Mouse (Mus musculus): Measurements from ENCODE around the gene Hist3h2a. TPM values are rescaled to one million over a fixed set of nuclear protein-coding genes. Genes with fewer than 3 reads are reported as not detected.

The Hist3h2a gene
- polyA plus RNA-seq (2015; fragmentation: Illumina TruSeq; extraction: RNeasy Lipid Tissue Mini Kit (QIAGEN cat#74804); ENCODE audit: insufficient read depth, low replicate concordance): 11.2 TPM

DNA sequence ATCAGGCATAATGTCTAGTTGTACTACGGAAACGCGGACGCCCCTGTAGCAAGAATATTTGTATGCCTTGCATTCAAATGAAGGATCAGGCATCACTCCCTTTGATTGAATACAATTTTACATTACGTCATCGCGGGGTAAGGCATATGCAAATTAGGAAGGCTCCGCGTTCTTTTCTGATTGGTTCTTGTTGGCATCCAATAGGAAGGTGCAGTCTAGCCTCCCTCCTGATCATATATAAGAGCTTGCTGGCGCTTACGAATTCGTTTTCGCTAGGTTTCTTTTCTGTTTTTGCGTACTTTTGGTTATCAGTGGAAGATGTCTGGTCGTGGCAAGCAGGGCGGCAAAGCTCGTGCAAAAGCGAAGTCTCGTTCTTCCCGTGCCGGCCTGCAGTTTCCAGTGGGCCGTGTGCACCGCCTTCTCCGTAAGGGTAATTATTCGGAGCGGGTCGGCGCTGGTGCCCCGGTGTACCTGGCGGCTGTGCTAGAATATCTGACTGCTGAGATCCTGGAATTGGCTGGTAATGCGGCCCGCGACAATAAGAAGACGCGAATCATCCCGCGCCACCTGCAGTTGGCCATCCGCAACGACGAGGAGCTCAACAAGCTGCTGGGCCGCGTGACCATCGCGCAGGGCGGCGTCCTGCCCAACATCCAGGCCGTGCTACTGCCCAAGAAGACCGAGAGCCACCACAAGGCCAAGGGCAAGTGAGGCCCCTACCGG lies at the start of gene Hist3h2a, which contains the start of gene Trim17:
Hist3h2a (plus strand) TSS at position 266 of the 723 bp plus-strand sequence.
Trim17 (plus strand) TSS at position 266 of the 723 bp plus-strand sequence.

DNA sequence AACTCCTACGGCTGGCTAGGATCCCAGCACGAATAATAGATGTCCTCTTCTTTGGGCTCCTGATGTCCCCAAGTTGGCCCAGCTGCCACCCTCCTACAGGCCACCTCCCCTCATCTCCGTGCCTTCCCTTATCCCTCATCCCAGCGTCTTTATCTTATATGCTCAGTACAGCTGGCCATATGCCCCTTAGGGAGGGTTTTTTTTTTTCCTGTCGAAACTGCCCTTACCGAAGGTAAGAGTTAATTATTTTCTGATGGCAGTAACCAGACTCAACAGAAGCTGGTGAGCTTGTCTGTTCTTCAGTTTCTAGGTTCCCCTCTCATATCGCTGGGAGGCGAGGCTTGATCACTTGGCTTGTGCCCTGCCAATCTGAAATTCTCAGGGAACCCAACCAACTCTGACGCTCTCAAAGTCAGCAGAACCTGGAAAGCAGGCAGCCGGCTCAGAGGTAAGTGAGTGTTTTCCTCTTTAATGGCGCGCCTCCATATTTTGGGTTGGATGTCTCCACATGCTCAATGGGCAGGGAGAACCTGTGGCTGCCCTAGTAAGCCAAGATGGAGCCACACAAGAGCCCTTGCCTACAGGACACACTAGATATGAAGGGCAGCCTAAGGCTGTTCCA lies 36.6 kb upstream of the Hist3h2a start, which contains the start of gene Btnl10:
Btnl10 (plus strand) TSS at position 164 of the 622 bp plus-strand sequence.

DNA sequence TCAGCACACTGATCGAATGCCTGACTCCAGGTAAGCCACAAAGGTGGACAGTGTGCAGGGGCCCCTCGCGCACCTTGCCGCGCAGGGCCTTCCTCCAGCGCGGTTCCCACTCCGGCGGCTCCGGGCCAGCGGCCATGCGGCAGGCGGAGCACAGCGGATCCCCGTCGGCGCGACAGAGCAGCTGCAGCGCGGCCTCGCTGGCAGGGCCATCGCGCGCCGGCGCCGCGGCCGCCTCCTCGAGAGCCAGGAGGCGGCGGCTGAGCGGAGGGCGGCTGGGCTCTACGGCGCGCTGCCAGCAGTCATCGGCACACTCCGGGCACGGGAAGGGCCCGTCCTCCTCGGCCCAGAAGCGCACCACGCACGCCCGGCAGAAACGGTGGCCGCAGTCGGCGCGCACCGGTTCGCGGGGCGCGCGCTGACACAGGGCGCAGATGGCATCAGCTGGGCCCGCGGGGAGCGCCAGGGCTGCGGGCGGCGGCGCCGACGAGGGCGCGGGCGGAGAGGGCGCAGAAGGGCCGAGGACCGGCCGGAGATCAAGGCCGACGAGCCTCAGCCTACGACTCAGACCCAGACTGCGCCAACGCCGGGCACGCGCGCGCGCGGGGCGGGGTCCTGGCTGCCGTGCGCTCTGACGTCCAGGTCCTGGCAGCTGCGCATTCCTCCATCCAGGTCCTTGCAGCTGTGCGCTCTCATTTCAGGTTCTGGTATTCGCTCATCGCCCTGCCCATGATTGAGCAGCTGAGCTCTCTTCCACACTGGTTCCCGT lies 16.0 kb upstream of the Hist3h2a start, which contains the start of gene Rnf187:
Rnf187 (minus strand) TSS at position 595 of the 766 bp plus-strand sequence.

DNA sequence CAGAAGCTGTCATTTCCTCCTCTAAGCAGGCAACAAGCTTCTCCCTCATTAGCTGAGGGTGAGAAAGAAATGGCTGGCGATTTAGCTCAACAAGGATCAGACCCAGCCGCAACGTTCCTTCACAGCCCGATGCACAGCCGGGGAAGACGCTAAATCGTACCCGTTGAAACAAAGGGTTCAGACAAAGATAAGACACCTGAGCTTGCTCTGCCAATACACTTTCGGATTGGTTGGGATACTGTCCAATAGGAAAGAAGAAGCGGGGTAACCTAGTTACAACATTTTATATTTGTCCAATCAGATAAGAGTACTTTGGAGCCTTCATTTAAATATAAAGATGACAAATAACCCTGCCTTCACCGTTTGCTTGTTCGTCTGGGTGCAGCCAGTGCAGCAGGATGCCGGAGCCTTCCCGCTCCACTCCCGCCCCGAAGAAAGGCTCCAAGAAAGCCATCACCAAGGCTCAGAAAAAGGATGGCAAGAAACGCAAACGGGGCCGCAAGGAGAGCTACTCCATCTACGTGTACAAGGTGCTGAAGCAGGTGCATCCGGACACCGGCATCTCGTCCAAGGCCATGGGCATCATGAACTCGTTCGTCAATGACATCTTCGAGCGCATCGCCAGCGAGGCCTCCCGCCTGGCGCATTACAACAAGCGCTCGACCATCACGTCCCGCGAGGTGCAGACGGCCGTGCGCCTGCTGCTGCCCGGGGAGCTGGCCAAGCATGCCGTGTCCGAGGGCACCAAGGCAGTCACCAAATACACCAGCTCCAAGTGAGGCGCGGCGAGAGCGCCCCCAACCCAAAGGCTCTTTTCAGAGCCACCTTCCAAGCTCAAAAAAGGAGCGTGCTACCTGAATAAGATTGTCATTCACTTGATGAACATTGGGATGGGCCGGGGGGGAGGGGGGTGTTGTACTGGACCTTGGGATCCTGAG lies 5.7 kb upstream of the Hist3h2a start, which contains the start of gene Hist3h2ba:
Hist3h2ba (plus strand) TSS at position 379 of the 938 bp plus-strand sequence.

DNA sequence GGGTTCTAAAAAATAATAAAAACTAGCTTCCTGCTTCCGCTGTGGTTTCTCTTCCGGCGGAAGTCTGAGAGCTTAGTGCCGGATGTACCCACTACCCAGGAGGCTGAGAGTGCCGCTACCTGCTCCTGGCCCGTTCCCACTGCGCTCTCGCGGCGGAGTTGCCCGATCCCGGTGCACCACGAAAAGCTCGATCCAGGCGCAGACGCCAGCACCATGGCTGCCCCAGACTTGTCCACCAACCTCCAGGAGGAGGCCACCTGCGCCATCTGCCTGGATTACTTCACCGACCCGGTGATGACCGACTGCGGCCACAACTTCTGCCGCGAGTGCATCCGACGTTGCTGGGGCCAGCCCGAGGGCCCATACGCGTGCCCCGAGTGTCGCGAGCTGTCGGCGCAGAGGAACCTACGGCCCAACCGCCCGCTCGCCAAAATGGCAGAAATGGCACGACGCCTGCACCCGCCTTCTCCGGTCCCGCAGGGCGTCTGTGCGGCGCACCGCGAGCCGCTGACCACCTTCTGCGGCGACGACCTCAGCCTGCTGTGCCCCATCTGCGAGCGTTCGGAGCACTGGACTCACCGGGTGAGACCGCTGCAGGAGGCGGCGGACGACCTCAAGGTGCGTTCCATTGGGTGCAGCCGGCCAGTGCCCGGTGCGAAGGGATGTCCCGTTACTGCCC lies 23.7 kb downstream of the Hist3h2a start, which contains the start of gene Trim11:
Trim11 (plus strand) TSS at position 67 of the 679 bp plus-strand sequence.

Other genes starting within 250 kb of the Hist3h2a start
- not detected for gene Olfr318, start 230.7 kb upstream of the Hist3h2a start, polyA plus RNA-seq (2015; fragmentation: Illumina TruSeq; extraction: RNeasy Lipid Tissue Mini Kit (QIAGEN cat#74804); ENCODE audit: insufficient read depth, low replicate concordance)
- not detected for gene Olfr317, start 215.5 kb upstream of the Hist3h2a start, polyA plus RNA-seq (2015; fragmentation: Illumina TruSeq; extraction: RNeasy Lipid Tissue Mini Kit (QIAGEN cat#74804); ENCODE audit: insufficient read depth, low replicate concordance)
- gene Olfr316, start 202.0 kb upstream of the Hist3h2a start, polyA plus RNA-seq (2015; fragmentation: Illumina TruSeq; extraction: RNeasy Lipid Tissue Mini Kit (QIAGEN cat#74804); ENCODE audit: insufficient read depth, low replicate concordance): not detected
- not detected for gene Olfr315, start 181.5 kb upstream of the Hist3h2a start, polyA plus RNA-seq (2015; fragmentation: Illumina TruSeq; extraction: RNeasy Lipid Tissue Mini Kit (QIAGEN cat#74804); ENCODE audit: insufficient read depth, low replicate concordance)
- not detected for gene Olfr314, start 171.7 kb upstream of the Hist3h2a start, polyA plus RNA-seq (2015; fragmentation: Illumina TruSeq; extraction: RNeasy Lipid Tissue Mini Kit (QIAGEN cat#74804); ENCODE audit: insufficient read depth, low replicate concordance)
- gene Fam183b, start 152.7 kb upstream of the Hist3h2a start, polyA plus RNA-seq (2015; fragmentation: Illumina TruSeq; extraction: RNeasy Lipid Tissue Mini Kit (QIAGEN cat#74804); ENCODE audit: insufficient read depth, low replicate concordance): not detected
- not detected for gene Olfr313, start 139.7 kb upstream of the Hist3h2a start, polyA plus RNA-seq (2015; fragmentation: Illumina TruSeq; extraction: RNeasy Lipid Tissue Mini Kit (QIAGEN cat#74804); ENCODE audit: insufficient read depth, low replicate concordance)
- gene Olfr312, start 125.4 kb upstream of the Hist3h2a start, polyA plus RNA-seq (2015; fragmentation: Illumina TruSeq; extraction: RNeasy Lipid Tissue Mini Kit (QIAGEN cat#74804); ENCODE audit: insufficient read depth, low replicate concordance): not detected
- gene Olfr311, start 115.4 kb upstream of the Hist3h2a start, polyA plus RNA-seq (2015; fragmentation: Illumina TruSeq; extraction: RNeasy Lipid Tissue Mini Kit (QIAGEN cat#74804); ENCODE audit: insufficient read depth, low replicate concordance): not detected
- 16.5 TPM for gene Gm12258, start 107.5 kb upstream of the Hist3h2a start, polyA plus RNA-seq (2015; fragmentation: Illumina TruSeq; extraction: RNeasy Lipid Tissue Mini Kit (QIAGEN cat#74804); ENCODE audit: insufficient read depth, low replicate concordance)
- 10.1 TPM for gene 2810021J22Rik, start 87.5 kb upstream of the Hist3h2a start, polyA plus RNA-seq (2015; fragmentation: Illumina TruSeq; extraction: RNeasy Lipid Tissue Mini Kit (QIAGEN cat#74804); ENCODE audit: insufficient read depth, low replicate concordance)
- 7.4 TPM for gene Zfp39, start 50.5 kb upstream of the Hist3h2a start, polyA plus RNA-seq (2015; fragmentation: Illumina TruSeq; extraction: RNeasy Lipid Tissue Mini Kit (QIAGEN cat#74804); ENCODE audit: insufficient read depth, low replicate concordance)
- gene Btnl10, start 36.8 kb upstream of the Hist3h2a start, polyA plus RNA-seq (2015; fragmentation: Illumina TruSeq; extraction: RNeasy Lipid Tissue Mini Kit (QIAGEN cat#74804); ENCODE audit: insufficient read depth, low replicate concordance): 10.0 TPM
- gene Rnf187, start 15.8 kb upstream of the Hist3h2a start, polyA plus RNA-seq (2015; fragmentation: Illumina TruSeq; extraction: RNeasy Lipid Tissue Mini Kit (QIAGEN cat#74804); ENCODE audit: insufficient read depth, low replicate concordance): 68.8 TPM
- 1.5 TPM for gene Hist3h2ba, start 5.8 kb upstream of the Hist3h2a start, polyA plus RNA-seq (2015; fragmentation: Illumina TruSeq; extraction: RNeasy Lipid Tissue Mini Kit (QIAGEN cat#74804); ENCODE audit: insufficient read depth, low replicate concordance)
- gene Trim17, start within 50 bp of the Hist3h2a start, polyA plus RNA-seq (2015; fragmentation: Illumina TruSeq; extraction: RNeasy Lipid Tissue Mini Kit (QIAGEN cat#74804); ENCODE audit: insufficient read depth, low replicate concordance): 0.17 TPM
- gene Trim11, start 23.4 kb downstream of the Hist3h2a start, polyA plus RNA-seq (2015; fragmentation: Illumina TruSeq; extraction: RNeasy Lipid Tissue Mini Kit (QIAGEN cat#74804); ENCODE audit: insufficient read depth, low replicate concordance): 35.2 TPM
- gene Obscn, start 181.7 kb downstream of the Hist3h2a start, polyA plus RNA-seq (2015; fragmentation: Illumina TruSeq; extraction: RNeasy Lipid Tissue Mini Kit (QIAGEN cat#74804); ENCODE audit: insufficient read depth, low replicate concordance): 0.64 TPM
- gene Iba57, start 209.1 kb downstream of the Hist3h2a start, polyA plus RNA-seq (2015; fragmentation: Illumina TruSeq; extraction: RNeasy Lipid Tissue Mini Kit (QIAGEN cat#74804); ENCODE audit: insufficient read depth, low replicate concordance): 4.6 TPM
- 0.69 TPM for gene Gjc2, start 228.5 kb downstream of the Hist3h2a start, polyA plus RNA-seq (2015; fragmentation: Illumina TruSeq; extraction: RNeasy Lipid Tissue Mini Kit (QIAGEN cat#74804); ENCODE audit: insufficient read depth, low replicate concordance)
- gene Guk1, start 237.5 kb downstream of the Hist3h2a start, polyA plus RNA-seq (2015; fragmentation: Illumina TruSeq; extraction: RNeasy Lipid Tissue Mini Kit (QIAGEN cat#74804); ENCODE audit: insufficient read depth, low replicate concordance): 24.6 TPM
- 8.7 TPM for gene Mrpl55, start 247.8 kb downstream of the Hist3h2a start, polyA plus RNA-seq (2015; fragmentation: Illumina TruSeq; extraction: RNeasy Lipid Tissue Mini Kit (QIAGEN cat#74804); ENCODE audit: insufficient read depth, low replicate concordance)

Data from spleen, adult 10 weeks (tissue).